Mouse (Mus musculus) embryonic fibroblast, embryonic 13.5 days (primary cell): ENCODE data around the gene Ddx56.

ENCODE experiments used
- CTCF ChIP-seq: IDR thresholded peaks from 2 replicates; pipeline ENCODE4 v1.5.1; 2011; ENCODE audit warnings: mild to moderate bottlenecking, control low read depth, low read length, moderate library complexity, borderline replicate concordance; ENCODE audit not compliant: insufficient read depth
- POLR2A ChIP-seq: IDR thresholded peaks from 2 replicates; pipeline ENCODE4 v1.6.1; 2011; ENCODE audit warnings: low read depth, mild to moderate bottlenecking, control low read depth, low read length, moderate library complexity

DNA sequence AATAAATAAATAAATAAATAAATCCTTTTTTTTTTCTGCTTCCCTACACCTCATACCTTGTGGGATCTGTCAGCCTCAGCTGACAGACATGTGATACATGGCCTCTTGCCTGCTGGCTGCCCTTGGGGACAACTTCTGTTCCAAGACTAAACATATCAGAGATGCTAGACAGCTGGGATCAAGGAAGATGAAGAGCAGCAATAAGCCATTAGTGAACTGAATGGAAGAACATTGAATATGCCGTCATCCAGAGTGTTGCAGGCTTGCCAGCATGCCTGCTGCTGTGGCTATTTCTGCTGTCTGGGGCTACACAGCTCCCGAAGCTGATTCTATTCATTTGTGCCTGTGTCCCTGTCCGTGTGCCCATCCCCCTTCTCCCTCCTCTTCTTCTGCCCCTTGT lies 15.4 kb upstream of the Ddx56 start:
- no peak for TF ChIP-seq POLR2A
- TF ChIP-seq CTCF, result no peak
